Mouse (Mus musculus) forebrain, embryonic 12.5 days (tissue): ENCODE measurements at regions not wholly inside any gene's neighbourhood (a gene's known extent, or its start where the extent isn't known, plus 50 kb on each side); places are given as distances from the start of the nearest gene placed in this dataset.

ENCODE experiments used
- ATAC-seq: fragments of 200-750 bp; cut with Nextera tagmentation; 2 replicates; pipeline ENCODE4 v1.8.0; 2017; ENCODE audit warnings: moderate TSS enrichment; ENCODE audit not compliant: low FRiP score
- H3K27ac ChIP-seq: fragments of 300-500 bp; sonication (generic); 2 replicates; pipeline ENCODE4 v1.5.1; 2016; ENCODE audit warnings: mild to moderate bottlenecking
- H3K27me3 ChIP-seq: fragments of 300-500 bp; sonication (generic); 2 replicates; pipeline ENCODE4 v1.6.1; 2016; ENCODE audit warnings: mild to moderate bottlenecking
- H3K36me3 ChIP-seq: fragments of 300-500 bp; sonication (generic); replicated peaks from 2 replicates; pipeline ENCODE4 v1.6.1; 2016; ENCODE audit warnings: mild to moderate bottlenecking
- H3K4me1 ChIP-seq: fragments of 300-500 bp; sonication (generic); 2 replicates; pipeline ENCODE4 v1.6.1; 2016
- H3K4me2 ChIP-seq: fragments of 300-500 bp; sonication (generic); 2 replicates; pipeline ENCODE4 v1.6.1; 2016; ENCODE audit warnings: mild to moderate bottlenecking, moderate library complexity
- H3K4me3 ChIP-seq: fragments of 300-500 bp; sonication (generic); replicated peaks from 2 replicates; pipeline ENCODE4 v1.5.1; 2016; ENCODE audit warnings: mild to moderate bottlenecking
- H3K9ac ChIP-seq: fragments of 300-500 bp; sonication (generic); 2 replicates; pipeline ENCODE4 v1.6.1; 2016; ENCODE audit warnings: mild to moderate bottlenecking
- H3K9me3 ChIP-seq: fragments of 300-500 bp; sonication (generic); 2 replicates; pipeline ENCODE4 v1.6.1; 2016
- WGBS: fragments of 180-500 bp; shearing (Covaris S2); methylation state at CpG from one replicate; pipeline ENCODE4 v1.1.7; 2016; 5-methylcytosine and 5-hydroxymethylcytosine counted together

GRCm38 (mm10) chr10:20891426-20891825 is 60.9 kb upstream of the Ahi1 start:
- Histone ChIP-seq H3K9me3 (no peaks in the 10 kb centered on the region), H3K36me3 (no peaks in the 10 kb centered on the region), H3K9ac (no peak overlapping the region), H3K27me3 (no peaks in the 10 kb centered on the region), H3K4me2 (no peak overlapping the region), H3K27ac (no peak overlapping the region), H3K4me1 (no peaks in the 10 kb centered on the region), H3K4me3 (no peak overlapping the region)
- ATAC-seq, result no peak
- 90% methylated on average over 6 of the region's 6 CpGs for WGBS

DNA sequence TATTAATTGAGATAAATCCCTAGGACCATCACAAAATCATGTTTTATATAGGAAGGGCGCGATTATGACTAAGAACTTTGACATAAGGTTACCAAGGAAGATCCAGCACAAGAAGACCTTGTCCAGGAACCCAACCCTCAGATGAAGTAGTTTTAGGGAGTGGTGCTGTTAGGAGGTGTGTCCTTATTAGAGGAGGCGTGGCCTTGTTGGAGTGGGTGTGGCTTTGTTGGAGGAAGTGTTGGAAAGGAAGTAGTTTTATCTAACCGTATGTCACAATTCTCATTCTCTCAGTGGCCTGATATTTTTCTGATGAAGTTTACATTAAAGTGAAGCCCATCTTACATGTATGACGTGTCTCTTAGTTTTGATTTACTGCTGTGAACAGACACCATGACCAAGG is 68.7 kb upstream of the Ahi1 start:
- H3K4me1 ChIP-seq, result no peaks in the 10 kb centered on the region
- no peak overlapping the region for H3K27ac ChIP-seq
- H3K4me2 ChIP-seq, result no peak overlapping the region
- H3K4me3 ChIP-seq, result no peak overlapping the region
- no peaks in the 10 kb centered on the region for H3K9me3 ChIP-seq
- H3K36me3 ChIP-seq, result no peaks in the 10 kb centered on the region
- 92% methylated on average over 5 of the region's 5 CpGs for WGBS
- ATAC-seq, result no peak
- no peaks in the 10 kb centered on the region for H3K27me3 ChIP-seq
- no peak overlapping the region for H3K9ac ChIP-seq

DNA sequence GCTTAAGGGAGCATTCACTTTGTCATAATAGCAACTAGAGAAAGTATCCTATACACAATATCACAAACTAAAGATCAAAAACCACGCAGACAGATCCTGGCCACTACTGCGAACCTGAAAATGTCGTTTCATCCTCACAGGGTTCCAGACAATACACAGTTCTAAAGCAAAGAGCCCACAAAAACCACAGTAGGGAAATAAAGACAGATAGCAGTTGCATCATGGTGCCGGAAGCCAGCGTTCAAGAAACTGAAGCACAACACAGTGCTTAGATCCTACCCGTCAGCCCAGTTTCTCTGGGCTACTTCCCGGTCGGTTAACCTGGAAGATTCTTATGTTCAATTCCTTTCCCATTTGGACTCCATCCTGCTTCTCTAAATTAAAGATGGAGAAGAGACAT is 69.7 kb upstream of the Ahi1 start:
- Histone ChIP-seq H3K36me3 (no peaks in the 10 kb centered on the region), H3K4me1 (no peaks in the 10 kb centered on the region), H3K9ac (no peak overlapping the region), H3K27ac (no peak overlapping the region), H3K27me3 (no peaks in the 10 kb centered on the region), H3K9me3 (no peaks in the 10 kb centered on the region), H3K4me3 (no peak overlapping the region), H3K4me2 (no peak overlapping the region)
- 80% methylated on average over 8 of the region's 8 CpGs for WGBS
- ATAC-seq, result no peak

DNA sequence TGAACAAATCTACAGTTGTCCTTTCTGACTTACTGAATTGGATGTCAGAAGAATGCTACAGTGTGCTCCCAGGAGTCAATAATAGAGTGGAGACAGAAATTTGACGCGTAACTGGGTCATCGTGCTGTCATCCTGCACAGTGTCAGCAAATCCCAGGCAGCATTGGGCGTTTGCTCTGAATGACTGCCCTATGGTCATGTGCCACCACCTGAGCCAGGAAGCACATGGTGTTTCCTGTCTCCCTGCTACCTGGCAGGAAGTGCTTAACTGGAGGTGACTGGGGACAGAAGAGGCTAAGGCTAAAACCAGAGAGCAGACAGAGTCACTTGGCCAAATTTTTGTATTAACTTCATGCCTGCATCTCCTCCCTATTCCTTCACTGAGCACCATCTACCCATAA is 72.1 kb upstream of the Ahi1 start:
- H3K9me3 ChIP-seq, result no peaks in the 10 kb centered on the region
- no peak overlapping the region for H3K4me3 ChIP-seq
- ATAC-seq, result no peak
- H3K36me3 ChIP-seq, result no peaks in the 10 kb centered on the region
- no peaks in the 10 kb centered on the region for H3K4me1 ChIP-seq
- no peak overlapping the region for H3K4me2 ChIP-seq
- H3K9ac ChIP-seq, result no peak overlapping the region
- H3K27ac ChIP-seq, result no peak overlapping the region
- 87% methylated on average over 4 of the region's 4 CpGs for WGBS
- H3K27me3 ChIP-seq, result no peaks in the 10 kb centered on the region

GRCm38 (mm10) chr10:20879482-20879881 is 72.9 kb upstream of the Ahi1 start:
- Histone ChIP-seq H3K4me3 (no peak overlapping the region), H3K9ac (no peak overlapping the region), H3K9me3 (no peaks in the 10 kb centered on the region), H3K4me2 (no peak overlapping the region), H3K27ac (no peak overlapping the region), H3K27me3 (no peaks in the 10 kb centered on the region), H3K36me3 (no peaks in the 10 kb centered on the region), H3K4me1 (no peaks in the 10 kb centered on the region)
- ATAC-seq, result no peak
- WGBS, result 90% methylated on average over 8 of the region's 8 CpGs

GRCm38 (mm10) chr10:20867076-20867475 is 85.3 kb upstream of the Ahi1 start:
- no peak overlapping the region for H3K9ac ChIP-seq
- no peaks in the 10 kb centered on the region for H3K9me3 ChIP-seq
- no peak for ATAC-seq
- H3K4me1 ChIP-seq, result no peaks in the 10 kb centered on the region
- H3K27me3 ChIP-seq, result no peaks in the 10 kb centered on the region
- H3K36me3 ChIP-seq, result no peaks in the 10 kb centered on the region
- no peak overlapping the region for H3K4me2 ChIP-seq
- H3K4me3 ChIP-seq, result no peak overlapping the region
- 89% methylated on average over 12 of the region's 12 CpGs for WGBS
- H3K27ac ChIP-seq, result no peak overlapping the region

DNA sequence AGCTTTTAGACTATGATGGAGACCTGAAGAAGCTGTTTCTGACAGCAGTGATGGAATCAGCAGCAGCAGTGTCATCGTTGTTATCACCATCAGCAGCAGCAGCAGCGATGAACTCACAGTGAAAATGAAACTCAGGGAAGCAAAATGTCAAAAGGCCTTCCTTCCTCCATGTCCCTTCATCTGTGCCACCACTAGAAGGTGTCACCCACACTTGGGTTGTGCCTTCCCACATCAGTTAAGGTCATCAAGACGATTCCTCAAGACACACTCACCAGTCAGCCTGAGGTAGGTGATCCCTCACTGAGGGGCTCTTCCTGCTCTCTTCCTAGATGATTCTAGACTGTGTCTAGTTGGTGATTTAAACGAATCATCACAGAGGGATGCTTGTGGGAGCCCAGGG is 87.3 kb upstream of the Ahi1 start:
- Histone ChIP-seq H3K4me1 (no peaks in the 10 kb centered on the region), H3K9ac (no peak overlapping the region), H3K27me3 (no peaks in the 10 kb centered on the region), H3K36me3 (no peaks in the 10 kb centered on the region), H3K4me3 (no peak overlapping the region), H3K4me2 (no peak overlapping the region), H3K9me3 (no peaks in the 10 kb centered on the region), H3K27ac (no peak overlapping the region)
- ATAC-seq, result no peak
- WGBS, result 86% methylated on average over 4 of the region's 4 CpGs

- Histone ChIP-seq H3K4me3 (no peak overlapping the region), H3K9ac (no peak overlapping the region), H3K4me2 (no peak overlapping the region), H3K36me3 (no peaks in the 10 kb centered on the region), H3K4me1 (peaks cover 6% of the 10 kb centered on the region), H3K27me3 (no peaks in the 10 kb centered on the region), H3K9me3 (no peaks in the 10 kb centered on the region), H3K27ac (no peak overlapping the region)
- 91% methylated on average over 4 of the region's 4 CpGs for WGBS
- ATAC-seq, result no peak
Measured at GRCm38 (mm10) chr10:20857413-20857812, 94.9 kb upstream of the Ahi1 start.

DNA sequence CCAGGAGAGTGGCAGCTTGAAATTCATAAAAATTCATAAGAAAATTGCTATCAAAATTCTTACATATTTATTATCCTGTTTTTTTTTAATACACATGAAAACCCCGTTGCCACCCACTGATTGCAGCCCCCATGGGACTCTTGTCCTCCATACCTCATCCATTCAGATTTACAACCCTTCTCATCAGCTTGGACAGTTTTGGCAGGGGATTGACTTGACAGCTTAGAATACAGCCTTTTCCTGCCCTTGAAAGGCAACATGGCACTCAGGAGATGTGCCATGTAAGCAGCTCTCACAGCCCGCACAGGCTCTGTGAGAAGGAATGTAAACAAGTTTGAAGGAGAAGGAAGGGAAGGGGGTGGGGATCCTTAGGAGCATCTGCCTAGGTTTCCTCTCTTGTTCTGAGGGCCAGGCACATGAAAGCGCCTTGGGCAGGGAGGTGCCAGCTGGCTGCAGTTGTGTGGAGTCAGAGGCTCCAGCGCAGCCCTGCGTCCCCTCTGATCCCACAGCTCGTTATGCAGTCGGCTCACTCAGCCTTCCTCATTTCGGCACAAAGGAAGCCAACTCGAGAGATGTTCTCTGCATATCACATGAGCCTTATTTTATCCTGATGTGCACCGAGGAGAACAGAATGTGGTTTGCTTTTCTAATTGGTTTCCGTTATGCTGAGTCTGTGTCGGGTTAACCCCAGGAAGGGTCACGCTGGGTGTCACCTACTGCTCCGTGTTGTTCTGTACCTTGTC is 97.6 kb upstream of the Ahi1 start:
- H3K9me3 ChIP-seq, result no peaks in the 10 kb centered on the region
- ATAC-seq, result peak; percentile 57
- H3K4me1 ChIP-seq, result peaks cover 6% of the 10 kb centered on the region
- no peak overlapping the region for H3K4me3 ChIP-seq
- WGBS, result 34% methylated on average over 14 of the region's 14 CpGs
- H3K4me2 ChIP-seq, result peak overlapping the region; percentile 8; the same call in 1 of the 2 replicates
- H3K9ac ChIP-seq, result no peak overlapping the region
- H3K36me3 ChIP-seq, result no peaks in the 10 kb centered on the region
- peak overlapping the region; percentile 9; the same call in 1 of the 2 replicates for H3K27ac ChIP-seq
- no peaks in the 10 kb centered on the region for H3K27me3 ChIP-seq

GRCm38 (mm10) chr10:20847287-20847686 is 105.1 kb upstream of the Ahi1 start:
- 89% methylated on average over 8 of the region's 8 CpGs for WGBS
- no peaks in the 10 kb centered on the region for H3K36me3 ChIP-seq
- H3K27ac ChIP-seq, result no peak overlapping the region
- H3K27me3 ChIP-seq, result no peaks in the 10 kb centered on the region
- peaks cover 6% of the 10 kb centered on the region; the same call in 1 of the 2 replicates for H3K4me1 ChIP-seq
- no peak for ATAC-seq
- no peak overlapping the region for H3K4me3 ChIP-seq
- H3K9me3 ChIP-seq, result no peaks in the 10 kb centered on the region
- no peak overlapping the region for H3K9ac ChIP-seq
- H3K4me2 ChIP-seq, result no peak overlapping the region

GRCm38 (mm10) chr10:20843277-20843676 is 109.1 kb upstream of the Ahi1 start:
- no peak overlapping the region for H3K9ac ChIP-seq
- no peaks in the 10 kb centered on the region for H3K9me3 ChIP-seq
- H3K4me2 ChIP-seq, result no peak overlapping the region
- no peaks in the 10 kb centered on the region for H3K27me3 ChIP-seq
- no peak for ATAC-seq
- no peak overlapping the region for H3K27ac ChIP-seq
- no peaks in the 10 kb centered on the region for H3K36me3 ChIP-seq
- WGBS, result 67% methylated on average over 3 of the region's 3 CpGs
- H3K4me1 ChIP-seq, result peaks cover 11% of the 10 kb centered on the region
- no peak overlapping the region for H3K4me3 ChIP-seq

- Histone ChIP-seq H3K36me3 (no peaks in the 10 kb centered on the region), H3K9me3 (no peaks in the 10 kb centered on the region), H3K27ac (no peak overlapping the region), H3K4me2 (no peak overlapping the region), H3K4me3 (no peak overlapping the region), H3K4me1 (peaks cover 11% of the 10 kb centered on the region), H3K9ac (no peak overlapping the region), H3K27me3 (no peaks in the 10 kb centered on the region)
- WGBS, result 75% methylated on average over 1 of the region's 1 CpGs
- no peak for ATAC-seq
Measured at GRCm38 (mm10) chr10:20842131-20842530, 110.2 kb upstream of the Ahi1 start.

- H3K27me3 ChIP-seq, result no peaks in the 10 kb centered on the region
- H3K9ac ChIP-seq, result no peak overlapping the region
- peaks cover 11% of the 10 kb centered on the region for H3K4me1 ChIP-seq
- ATAC-seq, result no peak
- H3K4me3 ChIP-seq, result no peak overlapping the region
- H3K9me3 ChIP-seq, result no peaks in the 10 kb centered on the region
- no peak overlapping the region for H3K4me2 ChIP-seq
- no peaks in the 10 kb centered on the region for H3K36me3 ChIP-seq
- no peak overlapping the region for H3K27ac ChIP-seq
- WGBS, result 29% methylated on average over 3 of the region's 3 CpGs
Measured at GRCm38 (mm10) chr10:20841430-20842040, 110.8 kb upstream of the Ahi1 start.
